Mouse (Mus musculus) embryonic stem cell, embryonic (primary cell): Measurements from ENCODE around the gene Olfr31.

ENCODE experiments used
- CTCF ChIA-PET, 4 experiments: fragments of 300-600 bp in 2 of 4; fragments of 350-600 bp in 2 of 4; sonication (Branson Sonifier 250); formaldehyde crosslinking; loops; one replicate each; lab custom pipeline; 2022; ENCODE audit warnings: inconsistent platforms in 2 of 4; lab: Charles Lee
- POLR2A ChIA-PET, 4 experiments: fragments of 300-600 bp in 2 of 4; fragments of 350-600 bp in 2 of 4; sonication (Branson Sonifier 250); formaldehyde crosslinking; loops; one replicate each; lab custom pipeline; 2022; ENCODE audit warnings: antibody characterized with exemption in 4 of 4, inconsistent platforms in 1 of 4; lab: Charles Lee

Gene Olfr31

DNA sequence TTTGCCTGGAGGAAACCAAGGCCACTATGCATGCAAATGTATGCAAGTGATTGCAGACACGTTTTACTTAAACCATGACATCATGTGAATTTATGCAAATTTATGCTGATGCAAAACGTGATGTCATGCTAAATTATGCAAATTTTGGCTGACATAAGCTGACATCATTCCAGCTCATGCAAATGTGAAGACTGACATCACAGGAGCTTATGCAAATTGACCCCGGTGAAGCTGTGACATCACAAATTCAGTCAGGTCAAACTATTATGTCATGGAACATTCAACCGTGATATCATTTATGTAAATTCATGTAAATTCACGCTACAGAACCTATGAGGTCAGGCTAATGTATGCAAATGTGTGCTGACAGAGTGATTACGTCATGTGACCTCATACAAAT is 30.0 kb downstream of the Olfr31 start:
- ChIA-PET POLR2A (no interaction called here), CTCF (no interaction called here)

DNA sequence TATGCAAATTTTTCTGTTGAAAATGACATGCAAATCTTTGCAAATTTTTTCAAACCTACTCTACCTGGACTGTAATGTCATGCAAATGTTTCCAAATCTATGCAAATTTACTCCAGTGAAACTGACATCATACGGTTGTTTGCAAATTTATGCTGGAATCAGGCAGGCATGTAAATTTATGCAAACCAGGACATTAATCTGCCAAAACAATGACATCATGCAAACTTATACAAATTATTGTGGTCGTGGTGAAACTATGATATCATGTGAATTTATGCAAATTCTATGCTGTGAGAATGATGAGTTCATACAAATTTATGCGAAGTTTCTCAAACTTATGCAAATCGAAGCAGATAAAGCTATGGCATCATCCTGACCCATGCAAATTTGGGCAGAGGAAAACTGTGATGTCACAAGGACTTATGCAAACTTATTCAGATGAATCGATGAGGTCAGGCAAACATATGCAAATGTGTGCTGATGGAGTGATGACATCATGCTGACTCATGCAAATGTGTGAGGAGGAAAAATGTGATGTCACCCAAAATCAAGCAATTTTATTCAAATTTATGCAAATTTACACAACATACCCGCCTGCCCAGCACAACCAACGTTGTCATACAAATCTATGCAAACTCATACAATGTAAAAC is 30.6 kb downstream of the Olfr31 start:
- POLR2A ChIA-PET: no interaction called here
- CTCF ChIA-PET: no interaction called here

DNA sequence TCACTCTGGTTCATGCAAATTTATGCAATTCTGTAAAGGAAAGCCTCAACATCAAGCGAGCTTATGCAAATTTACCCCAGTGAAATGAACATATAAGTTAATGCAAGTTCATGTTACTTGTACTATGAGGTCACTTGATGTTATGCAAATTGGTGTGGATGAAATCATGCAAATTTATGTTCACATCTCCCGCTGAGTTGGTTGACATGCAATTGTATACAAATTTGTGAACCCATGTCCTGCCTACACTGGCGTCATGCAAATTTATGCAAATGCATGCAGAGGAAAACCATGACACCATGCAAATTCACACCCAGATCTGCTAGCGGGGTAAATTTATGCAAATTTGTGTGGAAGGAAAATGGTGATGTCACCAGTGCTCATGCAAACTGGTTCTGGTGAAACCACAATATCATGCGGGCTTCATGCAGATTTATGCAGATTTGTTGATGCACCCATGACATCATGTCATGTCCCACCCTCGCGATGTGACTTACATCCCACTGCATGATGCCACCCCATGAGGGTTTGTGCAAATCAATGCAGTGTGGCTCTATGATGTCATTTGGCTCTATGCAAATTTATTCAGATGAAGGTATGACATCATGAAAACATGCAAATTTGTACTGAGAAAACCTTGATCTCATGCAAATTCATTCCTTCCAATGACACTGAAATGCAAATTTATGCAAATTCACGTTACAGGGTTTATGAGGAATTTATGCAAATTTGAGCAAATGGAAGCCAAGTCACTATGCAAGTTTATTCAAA is 31.3 kb downstream of the Olfr31 start:
- ChIA-PET CTCF (no interaction called here), POLR2A (no interaction called here)

- POLR2A ChIA-PET: interaction anchor here in 1 of 4 experiments (1.4 kb wide), 1 partner anchor 9 kb away, joined by 5 read pairs; the partner anchor contains the start of gene Il3ra
- CTCF ChIA-PET: no interaction called here
Observed at GRCm38 (mm10) chr14:14354511-14355359, 32.1 kb downstream of the Olfr31 start.

DNA sequence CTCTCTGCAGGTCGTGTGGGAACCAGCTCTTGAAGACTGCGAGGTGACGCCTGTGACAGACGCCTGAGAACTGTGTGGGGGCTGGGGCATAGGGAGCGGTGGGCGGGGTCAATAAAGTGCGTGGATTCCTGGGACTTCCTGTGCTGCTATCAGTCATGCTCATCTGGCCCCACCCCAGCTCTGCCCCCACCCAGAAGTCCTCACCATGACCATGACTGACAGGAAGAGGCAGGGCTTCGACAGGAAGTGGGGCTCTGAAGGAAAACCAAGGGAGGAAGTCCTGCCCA is 32.7 kb downstream of the Olfr31 start:
- ChIA-PET POLR2A (interaction anchor here in 1 of 4 experiments (1.4 kb wide), 1 partner anchor 10 kb away, joined by 5 read pairs; the partner anchor contains the start of gene Il3ra), CTCF (no interaction called here)
